Mouse (Mus musculus) neural tube, embryonic 12.5 days (tissue): ENCODE measurements around the gene Irak4. TPM values are rescaled to one million over a fixed set of nuclear protein-coding genes. Genes with fewer than 3 reads are reported as not detected.
A peak's percentile ranks its signal among the peaks of the same experiment; 100 is the strongest.

Source experiments
- ATAC-seq: fragments of 200-750 bp; cut with Nextera tagmentation; 2 replicates; pipeline ENCODE4 v1.8.0; 2017; ENCODE audit warnings: low read depth, mild to moderate bottlenecking, moderate TSS enrichment, moderate library complexity; ENCODE audit not compliant: low FRiP score
- H3K27ac ChIP-seq: fragments of 300-500 bp; sonication (generic); 2 replicates; pipeline ENCODE4 v1.5.1; 2016
- H3K27me3 ChIP-seq: fragments of 300-500 bp; sonication (generic); replicated peaks from 2 replicates; pipeline ENCODE4 v1.6.1; 2016; ENCODE audit warnings: mild to moderate bottlenecking
- H3K36me3 ChIP-seq: fragments of 300-500 bp; sonication (generic); 2 replicates; pipeline ENCODE4 v1.6.1; 2016; ENCODE audit warnings: mild to moderate bottlenecking
- H3K4me1 ChIP-seq: fragments of 300-500 bp; sonication (generic); 2 replicates; pipeline ENCODE4 v1.6.1; 2016
- H3K4me2 ChIP-seq: fragments of 300-500 bp; sonication (generic); replicated peaks from 2 replicates; pipeline ENCODE4 v1.6.1; 2016; ENCODE audit warnings: mild to moderate bottlenecking
- H3K4me3 ChIP-seq: fragments of 300-500 bp; sonication (generic); 2 replicates; pipeline ENCODE4 v1.5.1; 2016
- H3K9ac ChIP-seq: fragments of 300-500 bp; sonication (generic); 2 replicates; pipeline ENCODE4 v1.6.1; 2016; ENCODE audit warnings: mild to moderate bottlenecking
- H3K9me3 ChIP-seq: fragments of 300-500 bp; sonication (generic); 2 replicates; pipeline ENCODE4 v1.6.1; 2016; ENCODE audit warnings: mild to moderate bottlenecking
- WGBS: fragments of 180-500 bp; shearing (Covaris S2); methylation state at CpG from one replicate; pipeline ENCODE4 v1.1.7; 2016; 5-methylcytosine and 5-hydroxymethylcytosine counted together
- polyA plus RNA-seq: library from polyadenylated mRNA; unstranded; fragments of >200 nt; fragmentation: Nextera tagmentation; extraction: Ambion mirVana; gene quantifications from 2 replicates; pipeline ENCODE4 v1.2.1, GENCODE M21; 2016

Gene Irak4
- polyA plus RNA-seq = 3.4 and 4.4 TPM in 2 replicates

DNA sequence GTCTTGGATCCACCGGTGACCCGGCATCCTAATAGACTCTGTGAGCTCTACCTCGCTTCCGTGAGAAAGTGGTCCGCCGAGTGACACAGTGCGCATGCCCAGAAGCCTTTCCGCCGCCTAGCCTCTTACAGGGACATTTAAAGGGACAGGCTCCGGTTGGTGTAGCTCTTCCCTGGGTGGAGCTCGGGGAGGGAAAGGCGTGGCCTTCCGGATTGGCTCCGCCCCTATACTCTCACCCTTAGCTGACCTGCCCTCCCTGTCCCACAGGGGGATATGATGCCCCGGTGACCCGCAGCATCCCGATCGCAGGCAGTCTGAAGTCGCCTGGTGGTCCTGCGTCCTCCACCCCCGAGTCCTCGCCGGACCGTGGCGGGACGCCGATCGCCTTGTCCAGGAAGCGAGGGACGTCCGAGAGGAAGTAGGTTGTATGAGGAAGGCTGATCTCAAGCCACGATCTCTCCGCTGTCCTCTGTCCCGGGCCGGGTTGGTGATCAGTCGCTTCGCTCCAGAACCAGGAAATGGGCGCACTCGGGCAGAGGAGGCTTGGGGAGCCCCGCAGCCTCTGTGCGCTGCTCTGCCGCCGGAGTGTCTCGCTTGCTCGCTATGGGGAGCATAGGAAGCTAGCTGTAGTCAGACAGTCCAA is at the start of gene Irak4, which contains the start of gene Pus7l:
Gene Irak4 (plus strand): TSS at position 235 of the 643 bp plus-strand sequence.
Gene Pus7l (minus strand): TSS at position 139 of the 643 bp plus-strand sequence.
- Histone ChIP-seq H3K4me3 (peak within 1 kb of the TSS; percentile 80), H3K36me3 (no peaks in the 10 kb centered on the region), H3K9me3 (no peaks in the 10 kb centered on the region), H3K4me1 (peaks cover 6% of the 10 kb centered on the region), H3K9ac (peak within 1 kb of the TSS; percentile 61), H3K4me2 (peak within 1 kb of the TSS; percentile 71), H3K27me3 (no peaks in the 10 kb centered on the region), H3K27ac (peak within 1 kb of the TSS; percentile 22; the same call in 1 of the 2 replicates)
- peak; percentile 99 for ATAC-seq
- WGBS = under 1% methylated on average over 45 of the region's 45 CpGs

DNA sequence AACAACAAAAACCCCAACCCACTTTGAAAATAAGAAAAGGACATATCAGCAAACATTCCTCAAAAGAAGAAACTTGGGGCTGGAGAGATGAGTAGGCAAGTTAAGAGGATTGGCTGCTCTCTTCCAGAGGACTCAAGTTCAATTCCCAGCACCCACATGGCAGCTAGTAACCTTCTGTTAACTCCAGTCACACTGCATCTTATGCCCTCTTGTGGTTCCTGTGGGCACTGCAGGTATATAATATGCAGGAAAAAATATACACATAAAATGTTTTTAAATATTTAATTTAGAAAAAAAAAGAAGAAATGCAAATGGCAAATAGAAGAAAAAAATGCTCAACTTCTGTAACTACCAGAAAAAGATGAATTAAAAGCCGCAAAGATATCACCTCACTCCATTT is 49.0 kb upstream of the Irak4 start:
- Histone ChIP-seq H3K27me3 (no peaks in the 10 kb centered on the region), H3K4me1 (no peaks in the 10 kb centered on the region), H3K4me2 (no peak overlapping the region), H3K4me3 (no peak overlapping the region), H3K9me3 (peaks cover 6% of the 10 kb centered on the region; the same call in 1 of the 2 replicates), H3K9ac (no peak overlapping the region), H3K36me3 (no peaks in the 10 kb centered on the region), H3K27ac (no peak overlapping the region)
- no peak for ATAC-seq
- 85% methylated on average over 1 of the region's 1 CpGs for WGBS

DNA sequence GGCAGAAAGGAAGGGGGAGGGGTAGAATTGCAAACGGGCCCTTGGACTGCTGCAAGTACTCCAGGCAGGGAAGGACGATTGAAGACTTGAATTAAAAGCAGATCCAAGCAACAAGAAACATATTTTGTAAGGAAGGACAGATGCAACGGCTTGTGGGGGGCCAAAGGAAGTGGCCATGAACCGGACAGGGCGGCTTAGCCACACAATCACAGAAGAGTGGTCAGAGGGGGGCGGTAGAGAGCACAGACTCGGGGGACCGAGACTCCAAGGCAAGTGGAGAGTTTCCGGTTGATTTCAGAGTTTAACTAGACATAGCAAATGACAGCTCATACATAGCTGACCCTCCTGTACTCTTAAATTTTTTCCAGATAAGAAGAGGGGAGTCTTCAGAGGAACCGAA is 47.5 kb upstream of the Irak4 start:
- ATAC-seq = no peak
- Histone ChIP-seq H3K4me1 (no peaks in the 10 kb centered on the region), H3K27ac (no peak overlapping the region), H3K9me3 (peaks cover 6% of the 10 kb centered on the region; the same call in 1 of the 2 replicates), H3K9ac (no peak overlapping the region), H3K36me3 (no peaks in the 10 kb centered on the region), H3K4me2 (no peak overlapping the region), H3K27me3 (no peaks in the 10 kb centered on the region), H3K4me3 (no peak overlapping the region)
- 77% methylated on average over 10 of the region's 10 CpGs for WGBS

DNA sequence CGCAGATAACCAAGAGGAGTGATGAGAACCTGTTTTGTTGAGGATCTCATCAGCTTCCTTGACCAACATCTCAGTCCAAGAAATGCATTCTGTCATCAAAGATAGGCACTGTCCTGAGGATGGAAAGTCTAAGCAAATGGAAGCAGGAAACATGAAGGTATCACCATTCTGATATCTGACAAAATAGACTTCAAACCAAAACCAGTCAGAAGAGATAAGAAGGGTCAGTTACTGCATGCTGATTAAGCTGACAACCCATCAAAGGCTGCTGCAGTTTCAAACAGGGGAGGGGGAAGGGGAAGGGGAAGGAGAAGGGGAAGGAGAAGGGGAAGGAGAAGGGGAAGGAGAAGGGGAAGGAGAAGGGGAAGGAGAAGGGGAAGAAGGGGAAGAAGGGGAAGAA is 44.2 kb upstream of the Irak4 start:
- H3K27me3 ChIP-seq = no peaks in the 10 kb centered on the region
- no peaks in the 10 kb centered on the region for H3K36me3 ChIP-seq
- no peak overlapping the region for H3K4me3 ChIP-seq
- H3K9me3 ChIP-seq = 0 out of 2 replicates have a peak, but pooled peaks cover 6% of the 10 kb centered on the region
- no peaks in the 10 kb centered on the region for H3K4me1 ChIP-seq
- ATAC-seq = no peak
- WGBS = 80% methylated on average over 1 of the region's 1 CpGs
- no peak overlapping the region for H3K4me2 ChIP-seq
- no peak overlapping the region for H3K9ac ChIP-seq
- H3K27ac ChIP-seq = no peak overlapping the region

GRCm38 (mm10) chr15:94503451-94504215 is 39.8 kb upstream of the Irak4 start:
- no peak for ATAC-seq
- H3K9ac ChIP-seq = no peak overlapping the region

GRCm38 (mm10) chr15:94517913-94518491 is 25.4 kb upstream of the Irak4 start:
- no peak overlapping the region for H3K27ac ChIP-seq
- H3K4me3 ChIP-seq = no peak overlapping the region
- no peak overlapping the region for H3K4me2 ChIP-seq
- 77% methylated on average over 16 of the region's 16 CpGs for WGBS
- no peak overlapping the region for H3K9ac ChIP-seq
- no peaks in the 10 kb centered on the region for H3K9me3 ChIP-seq
- H3K36me3 ChIP-seq = no peaks in the 10 kb centered on the region
- ATAC-seq = no peak
- no peaks in the 10 kb centered on the region for H3K4me1 ChIP-seq
- no peaks in the 10 kb centered on the region for H3K27me3 ChIP-seq

More at GRCm38 (mm10) chr15:94503451-94504215, 39.8 kb upstream of the Irak4 start:
- WGBS = 74% methylated on average over 12 of the region's 12 CpGs
- H3K36me3 ChIP-seq = no peaks in the 10 kb centered on the region
- no peak overlapping the region for H3K27ac ChIP-seq
- no peak overlapping the region for H3K4me3 ChIP-seq
- no peak overlapping the region for H3K4me2 ChIP-seq
- 0 out of 2 replicates have a peak, but pooled peaks cover 4% of the 10 kb centered on the region for H3K9me3 ChIP-seq
- no peaks in the 10 kb centered on the region for H3K4me1 ChIP-seq
- no peaks in the 10 kb centered on the region for H3K27me3 ChIP-seq

GRCm38 (mm10) chr15:94520205-94520900 is 23.1 kb upstream of the Irak4 start:
- Histone ChIP-seq H3K4me2 (no peak overlapping the region), H3K36me3 (no peaks in the 10 kb centered on the region), H3K4me3 (no peak overlapping the region), H3K27me3 (no peaks in the 10 kb centered on the region), H3K9ac (no peak overlapping the region), H3K27ac (no peak overlapping the region), H3K4me1 (no peaks in the 10 kb centered on the region), H3K9me3 (no peaks in the 10 kb centered on the region)
- 48% methylated on average over 9 of the region's 9 CpGs for WGBS
- peak; percentile 44; the same call in 1 of the 2 replicates for ATAC-seq

DNA sequence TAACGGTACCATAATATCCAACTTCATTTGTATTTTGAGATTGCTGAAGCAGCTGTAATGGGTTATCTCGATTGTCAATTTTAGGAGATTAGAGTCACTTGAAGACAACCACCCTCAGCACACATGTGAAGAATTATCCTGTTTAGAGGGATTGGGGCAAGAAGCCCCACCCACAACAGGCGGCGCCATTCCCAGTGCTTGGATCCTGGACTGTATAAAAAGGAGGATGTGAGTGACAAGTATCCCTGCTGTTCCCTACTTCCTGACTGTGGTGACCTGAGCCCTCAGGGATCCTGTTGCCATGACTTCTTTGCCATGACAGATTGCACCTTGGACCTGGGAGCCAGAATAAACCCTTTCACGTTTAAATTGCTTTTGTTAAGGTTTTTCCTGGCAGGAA is 22.5 kb upstream of the Irak4 start:
- Histone ChIP-seq H3K4me2 (no peak overlapping the region), H3K4me3 (no peak overlapping the region), H3K27ac (no peak overlapping the region), H3K9me3 (no peaks in the 10 kb centered on the region), H3K4me1 (no peaks in the 10 kb centered on the region), H3K9ac (no peak overlapping the region), H3K27me3 (no peaks in the 10 kb centered on the region), H3K36me3 (no peaks in the 10 kb centered on the region)
- WGBS = 80% methylated on average over 5 of the region's 5 CpGs
- ATAC-seq = no peak

DNA sequence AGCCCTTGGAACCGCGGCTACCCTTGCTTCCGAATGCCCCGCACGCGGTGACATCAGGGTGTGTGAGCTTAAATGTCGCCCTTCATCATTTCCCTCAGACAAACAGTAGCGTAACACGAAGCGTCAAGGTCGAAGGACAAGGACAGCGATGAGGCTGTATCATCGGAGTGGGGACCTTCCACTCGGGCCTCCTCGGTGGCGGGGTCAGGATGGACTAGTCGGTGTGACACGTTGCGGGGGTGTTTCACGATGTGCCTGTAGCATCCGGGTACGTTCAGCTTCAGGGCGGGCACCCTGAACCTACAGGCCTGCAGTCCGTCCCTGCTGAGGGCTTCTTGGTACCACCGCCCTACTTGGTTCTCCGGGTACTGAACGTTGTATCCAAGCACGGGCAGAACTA is 20.2 kb upstream of the Irak4 start:
- no peaks in the 10 kb centered on the region for H3K9me3 ChIP-seq
- 89% methylated on average over 28 of the region's 28 CpGs for WGBS

DNA sequence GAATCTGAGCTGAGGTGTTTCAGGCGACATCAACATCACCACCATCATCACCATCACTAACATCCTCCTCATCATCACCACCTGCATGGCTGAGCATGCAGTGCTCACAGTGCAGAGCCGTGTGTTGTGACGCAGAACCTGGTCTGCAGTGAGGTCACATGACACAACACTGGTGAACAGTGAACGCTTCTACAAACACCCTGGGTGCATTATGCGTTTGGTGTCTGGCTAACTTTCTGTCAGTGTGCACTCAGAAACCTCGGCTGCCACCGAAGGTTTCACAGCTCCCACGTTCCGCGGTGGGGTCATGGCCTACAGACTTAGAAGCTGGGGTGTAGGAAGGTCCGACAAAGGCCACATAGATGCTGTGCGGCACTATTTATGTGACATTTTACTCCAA is 18.5 kb upstream of the Irak4 start:
- Histone ChIP-seq H3K27me3 (no peaks in the 10 kb centered on the region), H3K4me1 (no peaks in the 10 kb centered on the region), H3K9ac (no peak overlapping the region), H3K9me3 (no peaks in the 10 kb centered on the region), H3K36me3 (peaks cover 9% of the 10 kb centered on the region; the same call in 1 of the 2 replicates), H3K27ac (no peak overlapping the region), H3K4me3 (no peak overlapping the region), H3K4me2 (no peak overlapping the region)
- ATAC-seq = no peak
- 87% methylated on average over 12 of the region's 12 CpGs for WGBS

More for the DNA sequence above, 20.2 kb upstream of the Irak4 start:
- ATAC-seq = no peak
- Histone ChIP-seq H3K27me3 (no peaks in the 10 kb centered on the region), H3K27ac (no peak overlapping the region), H3K4me2 (no peak overlapping the region), H3K9ac (no peak overlapping the region), H3K36me3 (peaks cover 9% of the 10 kb centered on the region; the same call in 1 of the 2 replicates), H3K4me3 (no peak overlapping the region), H3K4me1 (no peaks in the 10 kb centered on the region)

DNA sequence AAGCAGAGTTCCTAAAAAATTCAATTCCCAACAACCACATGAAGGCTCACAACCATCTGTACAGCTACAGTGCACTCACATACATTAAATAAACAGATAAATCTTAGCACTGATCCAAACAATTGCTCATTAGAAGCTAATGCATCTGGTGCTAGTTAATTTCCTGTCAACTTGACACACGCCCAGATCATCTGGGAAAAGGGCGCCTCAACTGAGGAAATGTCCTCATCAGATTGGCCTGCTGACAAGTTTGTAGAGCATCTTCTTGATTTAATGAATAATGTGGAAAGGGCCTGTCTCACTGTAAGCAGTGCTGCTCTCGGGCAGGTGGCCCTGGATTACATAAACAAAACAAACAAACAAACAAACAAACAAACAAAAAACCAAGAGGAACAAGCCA is 12.9 kb upstream of the Irak4 start:
- Histone ChIP-seq H3K4me1 (no peaks in the 10 kb centered on the region), H3K4me3 (no peak overlapping the region), H3K36me3 (peaks cover 16% of the 10 kb centered on the region; the same call in 1 of the 2 replicates), H3K9ac (no peak overlapping the region), H3K4me2 (no peak overlapping the region), H3K27ac (no peak overlapping the region), H3K9me3 (no peaks in the 10 kb centered on the region), H3K27me3 (no peaks in the 10 kb centered on the region)
- WGBS = 84% methylated on average over 3 of the region's 3 CpGs
- no peak for ATAC-seq

GRCm38 (mm10) chr15:94532306-94532705 is 11.1 kb upstream of the Irak4 start:
- Histone ChIP-seq H3K9me3 (no peaks in the 10 kb centered on the region), H3K4me3 (no peak overlapping the region), H3K36me3 (peaks cover 12% of the 10 kb centered on the region; the same call in 1 of the 2 replicates), H3K27me3 (no peaks in the 10 kb centered on the region), H3K4me2 (no peak overlapping the region), H3K4me1 (no peaks in the 10 kb centered on the region), H3K9ac (no peak overlapping the region), H3K27ac (no peak overlapping the region)
- WGBS = 96% methylated on average over 5 of the region's 5 CpGs
- no peak for ATAC-seq
